Mouse (Mus musculus) MEL (cell line): Measurements from ENCODE around the gene Mertk. TPM values are rescaled to one million over a fixed set of nuclear protein-coding genes. Genes with fewer than 3 reads are reported as not detected.

Source experiments
- DNase-seq: peaks from one replicate; pipeline ENCODE4 v3.0.0; 2011; ENCODE audit warnings: low read depth, low spot score
- H3K27ac ChIP-seq: 2 replicates; pipeline ENCODE4 v1.5.1; 2012; ENCODE audit warnings: low read depth, mild to moderate bottlenecking, control low read depth, low read length, moderate library complexity; ENCODE audit not compliant: control insufficient read depth
- H3K27me3 ChIP-seq, 2 experiments: fragments of 150-350 bp in 1 of 2; sonication (generic) in 1 of 2; 2 replicates each; pipeline ENCODE4 v1.6.1; 2012; ENCODE audit warnings: low read length in 2 of 2, mild to moderate bottlenecking in 2 of 2, improper control_type of control experiment in 1 of 2, moderate library complexity in 1 of 2; ENCODE audit not compliant: insufficient read depth in 2 of 2, control insufficient read depth in 1 of 2
- H3K36me3 ChIP-seq, 2 experiments: 2 replicates each; pipeline ENCODE4 v1.6.1; 2012 to 2014; ENCODE audit warnings: low read length in 2 of 2, improper control_type of control experiment in 1 of 2, inconsistent platforms in 1 of 2, mild to moderate bottlenecking in 1 of 2; ENCODE audit not compliant: insufficient read depth in 2 of 2, control insufficient read depth in 1 of 2
- H3K4me1 ChIP-seq, 2 experiments: fragments of 150-350 bp in 1 of 2; sonication (generic) in 1 of 2; 2 replicates each; pipeline ENCODE4 v1.6.1; 2012; ENCODE audit warnings: low read length in 2 of 2, improper control_type of control experiment in 1 of 2, mild to moderate bottlenecking in 1 of 2; ENCODE audit not compliant: insufficient read depth in 2 of 2, control insufficient read depth in 1 of 2
- H3K4me3 ChIP-seq, 2 experiments: fragments of 150-350 bp in 1 of 2; sonication (generic) in 1 of 2; 2 replicates each; pipeline ENCODE4 v1.5.1; 2012; ENCODE audit warnings: low read depth in 2 of 2, low read length in 2 of 2, mild to moderate bottlenecking in 2 of 2, moderate library complexity in 2 of 2, control low read depth in 1 of 2, improper control_type of control experiment in 1 of 2; ENCODE audit not compliant: control insufficient read depth in 1 of 2, insufficient read depth in 1 of 2
- H3K79me2 ChIP-seq: 2 replicates; pipeline ENCODE4 v1.6.1; 2012; ENCODE audit warnings: mild to moderate bottlenecking, low read length, moderate library complexity; ENCODE audit not compliant: control insufficient read depth, poor library complexity, insufficient read depth
- H3K9ac ChIP-seq: 2 replicates; pipeline ENCODE4 v1.6.1; 2012; ENCODE audit warnings: low read depth, mild to moderate bottlenecking, control low read depth, low read length, moderate library complexity; ENCODE audit not compliant: control insufficient read depth, poor library complexity, severe bottlenecking
- H3K9me3 ChIP-seq: fragments of 150-350 bp; sonication (generic); replicated peaks from 2 replicates; pipeline ENCODE4 v1.6.1; 2012; ENCODE audit warnings: mild to moderate bottlenecking, low read length, improper control_type of control experiment, moderate library complexity; ENCODE audit not compliant: insufficient read depth
- BHLHE40 ChIP-seq: IDR thresholded peaks from 2 replicates; pipeline ENCODE4 v1.6.1; 2012; ENCODE audit warnings: low read depth, mild to moderate bottlenecking, inconsistent platforms, low read length, improper control_type of control experiment, borderline replicate concordance
- E2F4 ChIP-seq: IDR thresholded peaks from 2 replicates; pipeline ENCODE4 v1.6.1; 2011; ENCODE audit warnings: low read depth, low read length, improper control_type of control experiment, borderline replicate concordance
- EP300 ChIP-seq, 2 experiments: IDR thresholded peaks; 2 replicates each; pipeline ENCODE4 v1.6.1; 2011; ENCODE audit warnings: improper control_type of control experiment in 2 of 2, low read length in 2 of 2, low read depth in 1 of 2, mild to moderate bottlenecking in 1 of 2
- ETS1 ChIP-seq: IDR thresholded peaks from 2 replicates; pipeline ENCODE4 v1.6.1; 2012; ENCODE audit warnings: low read depth, mild to moderate bottlenecking, inconsistent platforms, low read length, improper control_type of control experiment, moderate library complexity
- GATA1 ChIP-seq: IDR thresholded peaks from 2 replicates; pipeline ENCODE4 v1.6.1; 2011; ENCODE audit warnings: low read depth, low read length, improper control_type of control experiment
- KAT2A ChIP-seq: conservative IDR thresholded peaks from 2 replicates; pipeline ENCODE4 v1.6.1; 2012; ENCODE audit warnings: low read depth, low read length, improper control_type of control experiment, inconsistent platforms
- MAFK ChIP-seq: IDR thresholded peaks from 2 replicates; pipeline ENCODE4 v1.6.1; 2011; ENCODE audit warnings: low read depth, mild to moderate bottlenecking, low read length, improper control_type of control experiment, borderline replicate concordance
- MAZ ChIP-seq: IDR thresholded peaks from 2 replicates; pipeline ENCODE4 v1.6.1; 2012; ENCODE audit warnings: low read depth, mild to moderate bottlenecking, inconsistent platforms, low read length, improper control_type of control experiment
- MYB ChIP-seq: IDR thresholded peaks from 2 replicates; pipeline ENCODE4 v1.6.1; 2011; ENCODE audit warnings: mild to moderate bottlenecking, low read depth, low read length, improper control_type of control experiment
- MYC ChIP-seq: IDR thresholded peaks from 2 replicates; pipeline ENCODE4 v1.6.1; 2011; ENCODE audit warnings: low read depth, mild to moderate bottlenecking, low read length, improper control_type of control experiment, moderate library complexity
- NELFE ChIP-seq: IDR thresholded peaks from 2 replicates; pipeline ENCODE4 v1.6.1; 2011; ENCODE audit warnings: low read depth, low read length, improper control_type of control experiment
- POLR2AphosphoS5 ChIP-seq: IDR thresholded peaks from 2 replicates; pipeline ENCODE4 v1.6.1; 2012; ENCODE audit warnings: low read depth, borderline replicate concordance, mild to moderate bottlenecking, inconsistent platforms, low read length, moderate library complexity, mixed read lengths
- RCOR1 ChIP-seq: IDR thresholded peaks from 2 replicates; pipeline ENCODE4 v1.6.1; 2012; ENCODE audit warnings: low read depth, mild to moderate bottlenecking, inconsistent platforms, low read length, improper control_type of control experiment
- SIN3A ChIP-seq: IDR thresholded peaks from 2 replicates; pipeline ENCODE4 v1.6.1; 2012; ENCODE audit warnings: low read length, improper control_type of control experiment, inconsistent platforms
- SMC3 ChIP-seq: IDR thresholded peaks from 2 replicates; pipeline ENCODE4 v1.6.1; 2011; ENCODE audit warnings: low read depth, low read length, improper control_type of control experiment
- TAL1 ChIP-seq: IDR thresholded peaks from 2 replicates; pipeline ENCODE4 v1.6.1; 2012; ENCODE audit warnings: mild to moderate bottlenecking, inconsistent platforms, low read length, moderate library complexity, mixed read lengths
- TBP ChIP-seq: IDR thresholded peaks from 2 replicates; pipeline ENCODE4 v1.8.0; 2011; ENCODE audit warnings: low read depth, low read length, improper control_type of control experiment
- TCF12 ChIP-seq: IDR thresholded peaks from 2 replicates; pipeline ENCODE4 v1.6.1; 2014; ENCODE audit warnings: low read depth, mild to moderate bottlenecking, inconsistent platforms, low read length, improper control_type of control experiment, moderate library complexity
- USF1 ChIP-seq: IDR thresholded peaks from 2 replicates; pipeline ENCODE4 v1.6.1; 2014; ENCODE audit warnings: low read depth, mild to moderate bottlenecking, inconsistent platforms, low read length, improper control_type of control experiment, moderate library complexity
- USF2 ChIP-seq, 2 experiments: IDR thresholded peaks; 2 replicates each; pipeline ENCODE4 v1.6.1; 2011 to 2012; ENCODE audit warnings: improper control_type of control experiment in 2 of 2, low read length in 2 of 2, borderline replicate concordance in 1 of 2, inconsistent platforms in 1 of 2, low read depth in 1 of 2, mild to moderate bottlenecking in 1 of 2; ENCODE audit not compliant: insufficient read depth in 1 of 2
- ZC3H11A ChIP-seq: IDR thresholded peaks from 2 replicates; pipeline ENCODE4 v1.6.1; 2012; ENCODE audit warnings: low read depth, mild to moderate bottlenecking, inconsistent platforms, low read length, improper control_type of control experiment
- ZKSCAN1 ChIP-seq: IDR thresholded peaks from 2 replicates; pipeline ENCODE4 v1.6.1; 2012; ENCODE audit warnings: low read depth, mild to moderate bottlenecking, inconsistent platforms, low read length, improper control_type of control experiment, moderate library complexity
- ZMIZ1 ChIP-seq: IDR thresholded peaks from 2 replicates; pipeline ENCODE4 v1.6.1; 2012; ENCODE audit warnings: low read depth, mild to moderate bottlenecking, inconsistent platforms, low read length, improper control_type of control experiment, moderate library complexity
- polyA plus RNA-seq, 2 experiments: library from polyadenylated mRNA; stranded (reverse) in 1 of 2; unstranded in 1 of 2; fragments of >175 nt in 1 of 2; fragments of >200 nt in 1 of 2; gene quantifications; 2 replicates each; pipeline versions ENCODE4 v1.2.1 to v1.2.4; 2012; ENCODE audit warnings: low replicate concordance in 2 of 2, low read depth in 1 of 2; ENCODE audit not compliant: insufficient read length in 2 of 2, insufficient read depth in 1 of 2, missing spikeins in 1 of 2
- total RNA-seq: library from RNA; depleted of rRNA; stranded (reverse); fragments of 300-350 nt; gene quantifications from 2 replicates; pipeline ENCODE4 v1.2.3, GENCODE M21; 2012

Gene Mertk
- total and polyA plus RNA-seq, 3 experiments: not detected

DNA sequence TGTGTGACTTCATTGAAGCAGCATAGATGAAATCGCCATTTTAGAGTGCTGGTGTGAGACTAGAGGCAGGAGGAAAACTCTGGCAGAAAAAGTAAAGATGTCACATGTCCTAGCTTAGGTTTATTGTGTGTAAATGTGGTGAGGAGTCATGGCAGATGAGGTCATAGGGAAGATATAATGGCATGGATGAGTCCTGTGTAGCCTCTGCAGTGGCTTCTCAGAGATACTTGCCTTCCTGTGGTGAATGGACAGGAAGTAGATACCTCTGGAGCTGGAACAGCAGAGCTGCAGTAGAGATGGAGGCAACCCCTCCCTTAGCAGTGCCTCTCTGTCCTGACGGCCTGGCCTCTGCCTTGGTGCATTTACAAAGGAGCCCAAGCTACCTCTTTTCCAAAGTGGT is 140.7 kb downstream of the Mertk start:
- H3K4me1 ChIP-seq: peaks cover 5 to 9% of the 10 kb centered on the region in 2 experiments; a peak in 2 of 4 replicates
- no peak overlapping the region for H3K9ac ChIP-seq
- no peak for TF ChIP-seq EP300 (IDR thresholded peaks at IDR 0.05; ENCODE audit: low read depth in 1 of 2, low read length in 2 of 2)
- TF ChIP-seq MAZ: no peak
- TF ChIP-seq ZKSCAN1: no peak
- no peak for TF ChIP-seq TAL1
- TF ChIP-seq RCOR1: no peak
- no peak for TF ChIP-seq TCF12
- no peak for TF ChIP-seq USF2 (IDR thresholded peaks at IDR 0.05; ENCODE audit: borderline replicate concordance in 1 of 2, insufficient read depth in 1 of 2, low read depth in 1 of 2, low read length in 2 of 2)
- TF ChIP-seq MYB: no peak
- no peak for TF ChIP-seq NELFE
- TF ChIP-seq POLR2AphosphoS5: no peak
- no peak for TF ChIP-seq SIN3A
- TF ChIP-seq SMC3: no peak
- no peak for TF ChIP-seq ZMIZ1
- TF ChIP-seq KAT2A: no peak
- no peak for TF ChIP-seq ZC3H11A
- H3K79me2 ChIP-seq: no peaks in the 10 kb centered on the region
- DNase-seq: no peak
- H3K36me3 ChIP-seq: peaks cover 0 to 12% of the 10 kb centered on the region in 2 experiments; a peak in 2 of 4 replicates
- H3K9me3 ChIP-seq: no peaks in the 10 kb centered on the region
- H3K27me3 ChIP-seq: no peaks in the 10 kb centered on the region
- no peak overlapping the region for H3K4me3 ChIP-seq
- H3K27ac ChIP-seq: no peak overlapping the region

- Histone ChIP-seq H3K27me3 (no peaks in the 10 kb centered on the region), H3K9ac (no peak overlapping the region), H3K9me3 (no peaks in the 10 kb centered on the region), H3K4me1 (peaks cover 5 to 9% of the 10 kb centered on the region in 2 experiments; a peak in 2 of 4 replicates), H3K4me3 (no peak overlapping the region), H3K27ac (peak overlapping the region; percentile 17; the same call in 1 of the 2 replicates), H3K79me2 (no peaks in the 10 kb centered on the region), H3K36me3 (peaks cover 0 to 12% of the 10 kb centered on the region in 2 experiments; a peak in 2 of 4 replicates)
- peak; percentile 71 for DNase-seq
- TF ChIP-seq RCOR1 (peak; percentile 59; the same call in 1 of the 2 replicates), USF1 (no peak), E2F4 (no peak), TBP (no peak), MAFK (no peak), ETS1 (peak; percentile 41; the same call in 1 of the 2 replicates), BHLHE40 (no peak), EP300 (IDR thresholded peaks at IDR 0.05; ENCODE audit: low read depth in 1 of 2, low read length in 2 of 2) (peak; percentile 69 to 70; a peak in 3 of 4 replicates), MYC (0 out of 2 replicates have a peak, but pooled peaks have one; percentile 31), SIN3A (peak; percentile 42; the same call in 1 of the 2 replicates), USF2 (IDR thresholded peaks at IDR 0.05; ENCODE audit: borderline replicate concordance in 1 of 2, insufficient read depth in 1 of 2, low read depth in 1 of 2, low read length in 2 of 2) (no peak), GATA1 (peak; percentile 62), TCF12 (0 out of 2 replicates have a peak, but pooled peaks have one; percentile 14), TAL1 (no peak)
Measured at GRCm38 (mm10) chr2:128842437-128842836, 143.7 kb downstream of the Mertk start.
